Mouse (Mus musculus) liver, embryonic 13.5 days (tissue): ENCODE data around the gene Gm4871. TPM values are rescaled to one million over a fixed set of nuclear protein-coding genes. Genes with fewer than 3 reads are reported as not detected.
"Not testable (repeated sequence)": the region's sequence is repeated elsewhere in the genome, so short reads cannot be mapped to it uniquely, and the experiment has no call there.

ENCODE experiments used
- ATAC-seq: fragments of 200-750 bp; cut with Nextera tagmentation; 2 replicates; pipeline ENCODE4 v1.8.0; 2017; ENCODE audit warnings: low read depth, mild to moderate bottlenecking, moderate number of reproducible peaks, moderate library complexity
- DNase-seq: peaks from one replicate; pipeline ENCODE4 v3.0.0; 2022
- H3K27ac ChIP-seq: fragments of 300-500 bp; sonication (generic); 2 replicates; pipeline ENCODE4 v1.5.1; 2015; ENCODE audit warnings: moderate library complexity, mild to moderate bottlenecking, inconsistent platforms
- H3K27me3 ChIP-seq: fragments of 300-500 bp; sonication (generic); 2 replicates; pipeline ENCODE4 v1.6.1; 2015; ENCODE audit warnings: mild to moderate bottlenecking, inconsistent platforms
- H3K36me3 ChIP-seq: fragments of 300-500 bp; sonication (generic); 2 replicates; pipeline ENCODE4 v1.6.1; 2015; ENCODE audit warnings: mild to moderate bottlenecking, inconsistent platforms
- H3K4me1 ChIP-seq: fragments of 300-500 bp; sonication (generic); replicated peaks from 2 replicates; pipeline ENCODE4 v1.6.1; 2015; ENCODE audit warnings: inconsistent platforms
- H3K4me2 ChIP-seq: fragments of 300-500 bp; sonication (generic); 2 replicates; pipeline ENCODE4 v1.6.1; 2015; ENCODE audit warnings: inconsistent platforms, mild to moderate bottlenecking, moderate library complexity
- H3K4me3 ChIP-seq: fragments of 300-500 bp; sonication (generic); replicated peaks from 2 replicates; pipeline ENCODE4 v1.5.1; 2015; ENCODE audit warnings: mild to moderate bottlenecking, inconsistent platforms
- H3K9ac ChIP-seq: fragments of 300-500 bp; sonication (generic); 2 replicates; pipeline ENCODE4 v1.6.1; 2015; ENCODE audit warnings: mild to moderate bottlenecking, inconsistent platforms
- H3K9me3 ChIP-seq: fragments of 300-500 bp; sonication (generic); replicated peaks from 2 replicates; pipeline ENCODE4 v1.6.1; 2016; ENCODE audit warnings: inconsistent platforms
- WGBS: fragments of 180-500 bp; shearing (Covaris S2); methylation state at CpG from one replicate; pipeline ENCODE4 v1.1.7; 2015; ENCODE audit not compliant: insufficient replicate concordance; 5-methylcytosine and 5-hydroxymethylcytosine counted together
- polyA plus RNA-seq: library from polyadenylated mRNA; unstranded; fragments of >200 nt; fragmentation: Nextera tagmentation; extraction: Ambion mirVana; gene quantifications from 2 replicates; pipeline ENCODE4 v1.2.1, GENCODE M21; 2015

The Gm4871 gene
- polyA plus RNA-seq, result not detected in 2 replicates

DNA sequence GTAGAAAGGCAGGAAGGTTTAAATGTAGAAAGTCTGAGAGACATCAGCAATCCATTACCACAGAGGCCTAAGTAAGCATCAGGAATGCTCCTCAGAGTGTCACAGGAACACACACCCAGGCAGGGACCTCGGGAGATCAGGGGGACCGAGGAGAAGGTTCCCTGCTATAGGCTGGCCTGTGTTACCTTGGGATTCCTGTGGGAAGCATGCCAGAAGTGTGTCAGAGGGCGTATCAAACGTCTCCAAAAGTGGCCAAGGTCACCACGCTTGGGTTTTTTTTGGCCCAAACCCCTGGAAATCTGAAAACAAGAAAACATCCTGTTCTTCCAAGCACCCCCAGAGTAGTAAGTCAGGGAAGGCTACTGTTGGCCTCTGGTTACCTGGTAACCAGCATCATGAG lies at the start of gene Gm4871:
Gene Gm4871 (minus strand): TSS at position 364 of the 400 bp plus-strand sequence.
- not testable (repeated sequence) for H3K27ac ChIP-seq, H3K4me2 ChIP-seq, H3K9ac ChIP-seq, ATAC-seq, H3K9me3 ChIP-seq, H3K4me1 ChIP-seq, H3K4me3 ChIP-seq, H3K36me3 ChIP-seq, H3K27me3 ChIP-seq, DNase-seq
- 54% methylated on average over 5 of the region's 5 CpGs for WGBS

GRCm38 (mm10) chr5:145081866-145082613 lies 49.5 kb upstream of the Gm4871 start:
- Histone ChIP-seq H3K27ac (no peak overlapping the region), H3K4me3 (no peak overlapping the region), H3K4me1 (peaks cover 15% of the 10 kb centered on the region), H3K4me2 (no peak overlapping the region), H3K9ac (no peak overlapping the region), H3K9me3 (no peaks in the 10 kb centered on the region), H3K36me3 (no peaks in the 10 kb centered on the region), H3K27me3 (0 out of 2 replicates have a peak, but pooled peaks cover 3% of the 10 kb centered on the region)
- WGBS, result 86% methylated on average over 10 of the region's 10 CpGs
- ATAC-seq (no peak), DNase-seq (no peak)

GRCm38 (mm10) chr5:145075081-145075480 lies 42.5 kb upstream of the Gm4871 start:
- 44% methylated on average over 3 of the region's 3 CpGs for WGBS
- Histone ChIP-seq H3K27me3 (no peaks in the 10 kb centered on the region), H3K4me2 (no peak overlapping the region), H3K27ac (no peak overlapping the region), H3K9me3 (no peaks in the 10 kb centered on the region), H3K4me1 (no peaks in the 10 kb centered on the region), H3K9ac (no peak overlapping the region), H3K4me3 (no peak overlapping the region), H3K36me3 (no peaks in the 10 kb centered on the region)
- DNase-seq, result no peak
- ATAC-seq, result no peak

DNA sequence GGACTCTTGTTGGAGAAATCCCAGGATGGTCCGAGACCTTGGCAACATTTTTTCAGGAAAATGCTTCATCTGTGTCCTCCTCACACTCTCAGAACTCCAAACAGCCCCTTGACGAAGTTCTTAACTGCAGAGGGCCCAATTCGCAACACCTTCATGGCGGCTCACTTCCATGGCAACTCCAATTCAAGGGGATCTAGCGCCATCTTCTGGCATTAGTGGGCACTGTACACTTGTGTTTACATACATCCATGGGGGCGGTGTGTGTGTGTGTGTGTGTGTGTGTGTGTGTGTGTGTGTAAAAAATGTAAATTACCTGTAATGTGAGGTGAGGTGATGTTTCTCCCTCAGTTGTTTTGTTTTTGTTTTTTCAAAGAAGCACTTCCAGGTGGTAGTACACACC lies 38.8 kb upstream of the Gm4871 start:
- DNase-seq (no peak), ATAC-seq (no peak)
- Histone ChIP-seq H3K4me2 (no peak overlapping the region), H3K27ac (no peak overlapping the region), H3K4me3 (no peak overlapping the region), H3K27me3 (0 out of 2 replicates have a peak, but pooled peaks cover 3% of the 10 kb centered on the region), H3K36me3 (no peaks in the 10 kb centered on the region), H3K9me3 (no peaks in the 10 kb centered on the region), H3K4me1 (no peaks in the 10 kb centered on the region), H3K9ac (no peak overlapping the region)
- 36% methylated on average over 6 of the region's 6 CpGs for WGBS

GRCm38 (mm10) chr5:145069707-145070106 lies 37.2 kb upstream of the Gm4871 start:
- Histone ChIP-seq H3K27me3 (0 out of 2 replicates have a peak, but pooled peaks cover 3% of the 10 kb centered on the region), H3K9me3 (no peaks in the 10 kb centered on the region), H3K27ac (no peak overlapping the region), H3K4me1 (no peaks in the 10 kb centered on the region), H3K36me3 (no peaks in the 10 kb centered on the region), H3K9ac (no peak overlapping the region), H3K4me2 (no peak overlapping the region), H3K4me3 (no peak overlapping the region)
- peak; percentile 28 for DNase-seq
- ATAC-seq, result no peak; the same call in 1 of the 2 replicates
- WGBS, result 2% methylated on average over 5 of the region's 5 CpGs

DNA sequence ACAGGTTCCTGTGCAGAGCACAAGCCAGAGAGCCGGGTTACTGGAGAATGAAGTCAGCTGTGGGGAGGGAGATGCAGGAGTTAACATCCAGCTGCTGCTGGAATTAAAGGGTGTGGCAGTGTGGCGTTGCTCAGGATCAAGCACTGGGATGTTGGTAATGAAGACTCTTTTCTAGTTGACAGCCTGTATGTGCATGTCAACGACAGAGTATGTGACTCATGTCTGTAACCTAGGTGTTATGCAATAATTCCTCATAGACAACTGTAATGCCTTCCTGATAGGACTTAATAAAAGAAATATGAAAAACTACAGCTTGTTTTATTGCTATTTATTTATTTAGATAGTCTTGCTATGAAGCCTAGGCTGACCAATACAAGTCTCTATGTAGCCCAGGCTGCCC lies 36.3 kb upstream of the Gm4871 start:
- no peak overlapping the region for H3K27ac ChIP-seq
- no peaks in the 10 kb centered on the region for H3K9me3 ChIP-seq
- H3K4me1 ChIP-seq, result no peaks in the 10 kb centered on the region
- ATAC-seq (no peak), DNase-seq (no peak)
- 36% methylated on average over 3 of the region's 3 CpGs for WGBS
- H3K27me3 ChIP-seq, result 0 out of 2 replicates have a peak, but pooled peaks cover 3% of the 10 kb centered on the region
- no peak overlapping the region for H3K9ac ChIP-seq
- no peaks in the 10 kb centered on the region for H3K36me3 ChIP-seq
- no peak overlapping the region for H3K4me3 ChIP-seq
- H3K4me2 ChIP-seq, result no peak overlapping the region

DNA sequence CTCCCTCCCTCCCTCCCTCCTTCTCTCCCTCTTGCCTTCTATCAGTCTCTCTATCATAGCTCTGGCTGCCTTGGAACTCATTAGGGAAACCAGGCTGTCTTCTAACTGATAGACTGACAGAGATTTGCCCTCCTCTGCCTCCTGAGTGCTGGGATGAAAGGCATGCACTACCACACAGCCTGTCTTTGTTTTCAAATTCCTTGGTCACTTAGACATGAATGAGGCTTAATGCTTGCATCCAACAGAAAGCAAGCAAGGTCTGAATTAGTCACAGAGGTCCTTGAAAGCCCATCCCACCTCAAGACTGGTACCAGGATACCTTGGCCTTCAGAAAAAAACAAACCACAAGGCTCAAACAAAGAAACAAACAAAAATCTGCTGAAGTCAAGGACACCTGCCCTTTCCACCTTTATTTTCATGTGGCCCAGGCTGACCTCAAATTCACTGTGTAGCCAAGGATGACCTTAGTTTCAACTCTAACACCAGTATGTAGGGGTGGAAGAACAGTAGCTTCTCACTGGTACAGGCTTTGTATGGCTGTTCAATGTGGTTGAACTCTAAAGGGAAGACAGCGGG lies 32.3 kb upstream of the Gm4871 start:
- DNase-seq (no peak), ATAC-seq (no peak)
- Histone ChIP-seq H3K4me2 (no peak overlapping the region), H3K9me3 (no peaks in the 10 kb centered on the region), H3K27me3 (0 out of 2 replicates have a peak, but pooled peaks cover 3% of the 10 kb centered on the region), H3K4me1 (no peaks in the 10 kb centered on the region), H3K9ac (no peak overlapping the region), H3K27ac (no peak overlapping the region), H3K36me3 (no peaks in the 10 kb centered on the region), H3K4me3 (no peak overlapping the region)
- WGBS, result 67% methylated on average over 1 of the region's 1 CpGs

DNA sequence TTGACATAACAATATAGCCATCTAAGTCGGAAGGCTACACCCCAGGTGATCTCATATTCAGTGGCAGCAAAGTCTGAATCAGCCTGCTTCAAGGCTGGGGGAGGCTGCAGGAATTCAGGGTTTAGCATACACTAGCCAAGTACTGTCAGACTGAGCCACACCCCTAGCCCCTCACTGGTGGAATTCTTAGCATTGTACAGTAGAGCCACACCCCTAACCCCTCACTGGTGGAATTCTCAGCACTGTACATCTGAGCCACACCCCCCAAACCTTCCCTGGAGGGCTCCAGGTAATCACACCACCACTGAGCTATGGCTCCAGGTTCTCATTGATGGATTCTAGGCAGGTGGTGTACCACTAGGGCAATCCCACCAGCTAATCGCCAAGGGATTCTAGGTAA lies 27.0 kb upstream of the Gm4871 start:
- Histone ChIP-seq H3K4me1 (0 out of 2 replicates have a peak, but pooled peaks cover 3% of the 10 kb centered on the region), H3K9me3 (no peaks in the 10 kb centered on the region), H3K36me3 (no peaks in the 10 kb centered on the region), H3K9ac (no peak overlapping the region), H3K27ac (no peak overlapping the region), H3K27me3 (no peaks in the 10 kb centered on the region), H3K4me3 (no peak overlapping the region), H3K4me2 (no peak overlapping the region)
- DNase-seq (no peak), ATAC-seq (no peak; the same call in 1 of the 2 replicates)
- 51% methylated on average over 2 of the region's 2 CpGs for WGBS

GRCm38 (mm10) chr5:145058722-145059121 lies 26.2 kb upstream of the Gm4871 start:
- H3K4me2 ChIP-seq, result no peak overlapping the region
- H3K27ac ChIP-seq, result no peak overlapping the region
- H3K27me3 ChIP-seq, result no peaks in the 10 kb centered on the region
- 79% methylated on average over 7 of the region's 7 CpGs for WGBS
- no peak for DNase-seq
- no peak for ATAC-seq
- 0 out of 2 replicates have a peak, but pooled peaks cover 8% of the 10 kb centered on the region for H3K4me1 ChIP-seq
- no peak overlapping the region for H3K4me3 ChIP-seq
- H3K36me3 ChIP-seq, result no peaks in the 10 kb centered on the region
- H3K9me3 ChIP-seq, result no peaks in the 10 kb centered on the region
- H3K9ac ChIP-seq, result no peak overlapping the region

DNA sequence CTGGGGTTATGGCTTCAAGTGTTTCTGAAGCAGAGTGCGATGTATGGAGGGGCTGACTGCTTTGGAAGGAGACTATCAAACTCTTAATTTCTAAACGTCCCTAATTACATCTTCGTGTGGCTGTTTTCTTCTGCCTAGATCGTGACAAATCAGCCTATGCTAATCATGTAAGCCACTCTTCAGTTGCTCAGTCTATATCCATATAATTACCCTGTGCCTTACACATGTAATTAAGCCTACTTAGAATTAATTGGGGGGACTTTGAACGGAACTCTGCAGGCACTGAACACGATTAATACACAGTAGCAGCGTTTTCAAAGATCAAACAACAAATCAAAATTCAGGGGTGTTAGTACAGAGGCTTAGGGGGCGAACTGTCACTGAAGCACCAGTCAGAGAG lies 25.4 kb upstream of the Gm4871 start:
- H3K27me3 ChIP-seq, result no peaks in the 10 kb centered on the region
- H3K9me3 ChIP-seq, result no peaks in the 10 kb centered on the region
- H3K36me3 ChIP-seq, result no peaks in the 10 kb centered on the region
- ATAC-seq (no peak), DNase-seq (no peak)
- 0 out of 2 replicates have a peak, but pooled peaks cover 8% of the 10 kb centered on the region for H3K4me1 ChIP-seq
- no peak overlapping the region for H3K27ac ChIP-seq
- WGBS, result 61% methylated on average over 8 of the region's 8 CpGs
- H3K9ac ChIP-seq, result no peak overlapping the region
- H3K4me3 ChIP-seq, result no peak overlapping the region
- no peak overlapping the region for H3K4me2 ChIP-seq

DNA sequence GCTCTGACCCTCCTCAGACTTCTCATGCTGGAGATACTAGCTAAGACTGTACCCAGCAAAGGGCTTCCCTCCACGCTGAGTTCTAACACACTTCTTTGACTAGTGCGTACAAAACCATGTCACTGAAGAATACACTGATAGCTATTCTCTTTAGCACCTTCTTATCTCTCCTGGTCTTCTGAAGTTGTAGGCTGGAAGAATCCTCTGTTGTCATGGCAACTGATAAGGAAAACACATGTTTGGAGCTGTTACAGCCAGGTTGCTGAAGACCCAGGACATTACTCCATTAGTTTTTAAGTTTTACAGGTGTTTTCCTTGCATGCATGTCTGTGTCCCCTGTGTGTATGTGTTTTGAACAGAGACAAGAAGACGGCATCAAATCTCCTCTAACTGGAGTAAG lies 21.6 kb upstream of the Gm4871 start:
- H3K9ac ChIP-seq, H3K9me3 ChIP-seq, H3K4me3 ChIP-seq, H3K27me3 ChIP-seq, DNase-seq, H3K4me2 ChIP-seq, H3K4me1 ChIP-seq, H3K27ac ChIP-seq, H3K36me3 ChIP-seq: not testable (repeated sequence)
- peak; percentile 31; the same call in 1 of the 2 replicates for ATAC-seq
- WGBS, result 27% methylated on average over 3 of the region's 3 CpGs
